Mouse (Mus musculus): ENCODE data around the gene Car2. TPM values are rescaled to one million over a fixed set of nuclear protein-coding genes. Genes with fewer than 3 reads are reported as not detected.

Gene Car2
- polyA plus RNA-seq, 1 experiment from 2014 or later: 358 TPM

- TF ChIP-seq EP300 (IDR thresholded peaks at IDR 0.05) (no peak), CTCF (IDR thresholded peaks at IDR 0.05) (no peak)
- Histone ChIP-seq H3K27me3 (replicated peaks; ENCODE audit: insufficient read depth, low read length) (no peaks in the 10 kb centered on the region), H3K27ac (ENCODE audit: low read length) (no peak overlapping the region; the same call in 1 of the 2 replicates), H3K4me2 (replicated peaks; ENCODE audit: low read depth, low read length) (no peak overlapping the region), H3K9ac (replicated peaks; ENCODE audit: low read depth) (no peak overlapping the region), H3K9me3 (ENCODE audit: low read length) (no peaks in the 10 kb centered on the region), H3K4me1 (ENCODE audit: insufficient read depth, low read depth, low read length) (no peaks in the 10 kb centered on the region; the same call in 1 of the 2 replicates), H3K4me3 (ENCODE audit: low read depth, low read length) (no peak overlapping the region), H3K36me3 (ENCODE audit: insufficient read depth, low read length) (no peaks in the 10 kb centered on the region)
- no peak for ATAC-seq
- no peak for DNase-seq (ENCODE audit: low spot score)
- 55% methylated on average over 9 of the region's 9 CpGs for WGBS
Measured at GRCm38 (mm10) chr3:14876325-14876918, 9.7 kb upstream of the Car2 start.

- Histone ChIP-seq H3K27ac (ENCODE audit: low read length) (peak overlapping the region; percentile 14; the same call in 1 of the 2 replicates), H3K4me2 (replicated peaks; ENCODE audit: low read depth, low read length) (no peak overlapping the region), H3K27me3 (replicated peaks; ENCODE audit: insufficient read depth, low read length) (no peaks in the 10 kb centered on the region), H3K9me3 (ENCODE audit: low read length) (no peaks in the 10 kb centered on the region), H3K9ac (replicated peaks; ENCODE audit: low read depth) (no peak overlapping the region), H3K4me1 (ENCODE audit: insufficient read depth, low read depth, low read length) (no peaks in the 10 kb centered on the region; the same call in 1 of the 2 replicates), H3K36me3 (ENCODE audit: insufficient read depth, low read length) (no peaks in the 10 kb centered on the region), H3K4me3 (ENCODE audit: low read depth, low read length) (no peak overlapping the region)
- ATAC-seq: peak; percentile 39
- TF ChIP-seq CTCF (IDR thresholded peaks at IDR 0.05): no peak
- TF ChIP-seq EP300 (IDR thresholded peaks at IDR 0.05): no peak
- no peak for DNase-seq (ENCODE audit: low spot score)
- whole genome bisulfite sequencing: 61% methylated on average over 7 of the region's 7 CpGs
Measured at GRCm38 (mm10) chr3:14877251-14877909, 8.7 kb upstream of the Car2 start.

GRCm38 (mm10) chr3:14878749-14879223, 7.3 kb upstream of the Car2 start:
- H3K27me3 ChIP-seq (replicated peaks; ENCODE audit: insufficient read depth, low read length): no peaks in the 10 kb centered on the region
- WGBS: 78% methylated on average over 6 of the region's 6 CpGs
- H3K4me1 ChIP-seq (ENCODE audit: insufficient read depth, low read depth, low read length): no peaks in the 10 kb centered on the region; the same call in 1 of the 2 replicates
- H3K9ac ChIP-seq (replicated peaks; ENCODE audit: low read depth): no peak overlapping the region
- no peak for DNase-seq (ENCODE audit: low spot score)
- H3K36me3 ChIP-seq (ENCODE audit: insufficient read depth, low read length): no peaks in the 10 kb centered on the region
- ATAC-seq: no peak
- TF ChIP-seq CTCF (IDR thresholded peaks at IDR 0.05) (no peak), EP300 (IDR thresholded peaks at IDR 0.05) (no peak)
- H3K9me3 ChIP-seq (ENCODE audit: low read length): no peaks in the 10 kb centered on the region
- no peak overlapping the region for H3K4me2 ChIP-seq (replicated peaks; ENCODE audit: low read depth, low read length)
- no peak overlapping the region for H3K27ac ChIP-seq (ENCODE audit: low read length)
- no peak overlapping the region for H3K4me3 ChIP-seq (ENCODE audit: low read depth, low read length)

- Histone ChIP-seq H3K4me1 (ENCODE audit: insufficient read depth, low read depth, low read length) (no peaks in the 10 kb centered on the region; the same call in 1 of the 2 replicates), H3K9me3 (ENCODE audit: low read length) (no peaks in the 10 kb centered on the region), H3K27ac (ENCODE audit: low read length) (no peak overlapping the region), H3K9ac (replicated peaks; ENCODE audit: low read depth) (no peak overlapping the region), H3K4me2 (replicated peaks; ENCODE audit: low read depth, low read length) (no peak overlapping the region), H3K4me3 (ENCODE audit: low read depth, low read length) (no peak overlapping the region), H3K36me3 (ENCODE audit: insufficient read depth, low read length) (no peaks in the 10 kb centered on the region), H3K27me3 (replicated peaks; ENCODE audit: insufficient read depth, low read length) (no peaks in the 10 kb centered on the region)
- DNase-seq (ENCODE audit: low spot score) (no peak), ATAC-seq (no peak)
- WGBS: 90% methylated on average over 3 of the region's 3 CpGs
- TF ChIP-seq EP300 (IDR thresholded peaks at IDR 0.05) (no peak), CTCF (IDR thresholded peaks at IDR 0.05) (no peak)
Measured at GRCm38 (mm10) chr3:14879293-14879692, 6.8 kb upstream of the Car2 start.

GRCm38 (mm10) chr3:14880277-14880676, 5.8 kb upstream of the Car2 start:
- Histone ChIP-seq H3K27me3 (replicated peaks; ENCODE audit: insufficient read depth, low read length) (no peaks in the 10 kb centered on the region), H3K9me3 (ENCODE audit: low read length) (no peaks in the 10 kb centered on the region), H3K27ac (ENCODE audit: low read length) (no peak overlapping the region), H3K9ac (replicated peaks; ENCODE audit: low read depth) (no peak overlapping the region), H3K36me3 (ENCODE audit: insufficient read depth, low read length) (no peaks in the 10 kb centered on the region), H3K4me1 (ENCODE audit: insufficient read depth, low read depth, low read length) (no peaks in the 10 kb centered on the region; the same call in 1 of the 2 replicates), H3K4me2 (replicated peaks; ENCODE audit: low read depth, low read length) (no peak overlapping the region), H3K4me3 (ENCODE audit: low read depth, low read length) (no peak overlapping the region)
- WGBS: 69% methylated on average over 2 of the region's 2 CpGs
- DNase-seq (ENCODE audit: low spot score) (no peak), ATAC-seq (no peak)
- no peak for TF ChIP-seq EP300 (IDR thresholded peaks at IDR 0.05)
- TF ChIP-seq CTCF (IDR thresholded peaks at IDR 0.05): no peak

- Histone ChIP-seq H3K27ac (ENCODE audit: low read length) (no peak overlapping the region), H3K9me3 (ENCODE audit: low read length) (no peaks in the 10 kb centered on the region), H3K4me3 (ENCODE audit: low read depth, low read length) (no peak overlapping the region), H3K4me1 (ENCODE audit: insufficient read depth, low read depth, low read length) (no peaks in the 10 kb centered on the region; the same call in 1 of the 2 replicates), H3K9ac (replicated peaks; ENCODE audit: low read depth) (no peak overlapping the region), H3K27me3 (replicated peaks; ENCODE audit: insufficient read depth, low read length) (no peaks in the 10 kb centered on the region), H3K36me3 (ENCODE audit: insufficient read depth, low read length) (no peaks in the 10 kb centered on the region), H3K4me2 (replicated peaks; ENCODE audit: low read depth, low read length) (no peak overlapping the region)
- DNase-seq (ENCODE audit: low spot score) (no peak), ATAC-seq (no peak)
- TF ChIP-seq EP300 (IDR thresholded peaks at IDR 0.05) (no peak), CTCF (IDR thresholded peaks at IDR 0.05) (no peak)
Measured at GRCm38 (mm10) chr3:14882005-14882404, 4.1 kb upstream of the Car2 start.

Measured in lung, postnatal 0 days (tissue).